Mouse (Mus musculus) liver, postnatal 0 days (tissue): ENCODE measurements at regions not wholly inside any gene's neighbourhood (a gene's known extent, or its start where the extent isn't known, plus 50 kb on each side); places are given as distances from the start of the nearest gene placed in this dataset.

Experiments
- ATAC-seq: fragments of 200-750 bp; cut with Nextera tagmentation; 2 replicates; pipeline ENCODE4 v1.8.0; 2017; ENCODE audit warnings: mild to moderate bottlenecking, moderate library complexity
- DNase-seq: peaks from one replicate; pipeline ENCODE4 v3.0.0-alpha.2; 2016
- H3K27ac ChIP-seq: fragments of 300-500 bp; sonication (generic); 2 replicates; pipeline ENCODE4 v1.5.1; 2014; ENCODE audit warnings: antibody characterized with exemption, moderate library complexity, mild to moderate bottlenecking, low read depth
- H3K27me3 ChIP-seq: fragments of 300-500 bp; sonication (generic); 2 replicates; pipeline ENCODE4 v1.6.1; 2014; ENCODE audit warnings: low read length, control low read depth, mixed read lengths; ENCODE audit not compliant: insufficient read depth
- H3K36me3 ChIP-seq: fragments of 300-500 bp; sonication (generic); replicated peaks from 2 replicates; pipeline ENCODE4 v1.6.1; 2014; ENCODE audit warnings: mild to moderate bottlenecking, control low read depth, low read length, moderate library complexity, mixed read lengths; ENCODE audit not compliant: insufficient read depth
- H3K4me1 ChIP-seq: fragments of 300-500 bp; sonication (generic); 2 replicates; pipeline ENCODE4 v1.6.1; 2014; ENCODE audit warnings: antibody characterized with exemption, mild to moderate bottlenecking, control low read depth; ENCODE audit not compliant: insufficient read depth
- H3K4me2 ChIP-seq: fragments of 300-500 bp; sonication (generic); 2 replicates; pipeline ENCODE4 v1.6.1; 2014; ENCODE audit warnings: low read depth, mild to moderate bottlenecking, low read length, moderate library complexity, mixed read lengths
- H3K4me3 ChIP-seq: fragments of 300-500 bp; sonication (generic); 2 replicates; pipeline ENCODE4 v1.5.1; 2014; ENCODE audit warnings: low read depth, low read length
- H3K9ac ChIP-seq: fragments of 300-500 bp; sonication (generic); replicated peaks from 2 replicates; pipeline ENCODE4 v1.6.1; 2014; ENCODE audit warnings: mild to moderate bottlenecking, moderate library complexity
- H3K9me3 ChIP-seq: fragments of 300-500 bp; sonication (generic); 2 replicates; pipeline ENCODE4 v1.6.1; 2016; ENCODE audit warnings: mild to moderate bottlenecking, control low read depth, low read length, mixed read lengths
- CTCF ChIP-seq: sonication (generic); IDR thresholded peaks from 2 replicates; pipeline ENCODE4 v1.5.1; 2016; ENCODE audit warnings: antibody characterized with exemption, low read depth
- EP300 ChIP-seq: IDR thresholded peaks from 2 replicates; pipeline ENCODE4 v1.6.1; 2016; ENCODE audit warnings: antibody characterized with exemption, low read depth, mild to moderate bottlenecking
- WGBS: fragments of 180-500 bp; shearing (Covaris S2); extraction: QIAGEN DNeasy Blood & Tissue Kit; methylation state at CpG from one replicate; pipeline ENCODE4 v1.1.7; 2014; ENCODE audit not compliant: insufficient replicate concordance; 5-methylcytosine and 5-hydroxymethylcytosine counted together

DNA sequence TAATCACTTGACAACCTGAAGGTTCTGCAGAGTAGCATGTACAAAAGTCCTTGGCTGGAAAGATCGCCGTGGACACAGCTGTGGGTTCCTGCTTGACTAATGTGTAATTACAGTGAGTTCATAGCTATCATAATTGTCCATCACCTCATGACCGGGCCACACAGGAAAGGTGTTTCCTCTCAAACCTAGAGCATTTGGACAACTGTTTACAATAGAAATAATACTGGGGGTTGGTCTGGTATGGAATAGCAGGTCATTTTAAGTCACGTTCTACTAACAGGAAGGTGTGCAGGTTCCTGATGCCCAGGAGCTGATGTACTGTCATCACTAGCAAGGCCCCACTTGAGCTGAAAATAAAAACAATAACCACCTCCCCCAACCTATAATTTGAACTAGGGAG lies 283.1 kb upstream of the Gm26657 start:
- no peaks in the 10 kb centered on the region for H3K27me3 ChIP-seq
- no peak for DNase-seq
- H3K4me3 ChIP-seq, result no peak overlapping the region
- H3K4me1 ChIP-seq, result no peaks in the 10 kb centered on the region
- 65% methylated on average over 4 of the region's 4 CpGs for WGBS
- no peak for ATAC-seq
- TF ChIP-seq CTCF (no peak), EP300 (no peak)
- H3K36me3 ChIP-seq, result no peaks in the 10 kb centered on the region
- H3K27ac ChIP-seq, result no peak overlapping the region
- no peak overlapping the region for H3K4me2 ChIP-seq
- H3K9ac ChIP-seq, result no peak overlapping the region
- no peaks in the 10 kb centered on the region for H3K9me3 ChIP-seq

DNA sequence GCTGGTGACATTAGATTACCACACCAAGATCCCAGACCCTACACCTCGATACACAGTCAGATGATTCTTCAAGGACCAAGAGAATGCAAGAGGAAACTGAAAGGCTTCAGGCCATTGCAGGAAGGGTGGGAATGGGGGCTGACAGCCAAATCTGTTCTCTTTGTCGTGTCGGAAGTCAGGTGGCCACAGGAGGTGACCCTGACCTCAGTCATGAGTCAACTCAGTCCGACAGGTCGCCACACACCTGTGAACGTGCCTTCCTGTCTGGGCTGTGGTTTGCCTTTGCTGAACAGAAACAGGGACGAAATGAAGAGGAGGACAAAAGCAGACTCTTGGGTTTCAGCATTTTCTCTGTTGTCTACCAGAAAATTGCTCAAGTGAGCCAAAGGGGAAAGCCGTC lies 318.3 kb upstream of the Gm26657 start:
- ATAC-seq (no peak), DNase-seq (no peak)
- no peak overlapping the region for H3K4me3 ChIP-seq
- H3K27me3 ChIP-seq, result no peaks in the 10 kb centered on the region
- TF ChIP-seq EP300 (no peak), CTCF (no peak)
- H3K4me2 ChIP-seq, result no peak overlapping the region
- H3K9ac ChIP-seq, result no peak overlapping the region
- 32% methylated on average over 8 of the region's 8 CpGs for WGBS
- no peaks in the 10 kb centered on the region for H3K36me3 ChIP-seq
- no peaks in the 10 kb centered on the region for H3K4me1 ChIP-seq
- H3K27ac ChIP-seq, result no peak overlapping the region
- H3K9me3 ChIP-seq, result no peaks in the 10 kb centered on the region

DNA sequence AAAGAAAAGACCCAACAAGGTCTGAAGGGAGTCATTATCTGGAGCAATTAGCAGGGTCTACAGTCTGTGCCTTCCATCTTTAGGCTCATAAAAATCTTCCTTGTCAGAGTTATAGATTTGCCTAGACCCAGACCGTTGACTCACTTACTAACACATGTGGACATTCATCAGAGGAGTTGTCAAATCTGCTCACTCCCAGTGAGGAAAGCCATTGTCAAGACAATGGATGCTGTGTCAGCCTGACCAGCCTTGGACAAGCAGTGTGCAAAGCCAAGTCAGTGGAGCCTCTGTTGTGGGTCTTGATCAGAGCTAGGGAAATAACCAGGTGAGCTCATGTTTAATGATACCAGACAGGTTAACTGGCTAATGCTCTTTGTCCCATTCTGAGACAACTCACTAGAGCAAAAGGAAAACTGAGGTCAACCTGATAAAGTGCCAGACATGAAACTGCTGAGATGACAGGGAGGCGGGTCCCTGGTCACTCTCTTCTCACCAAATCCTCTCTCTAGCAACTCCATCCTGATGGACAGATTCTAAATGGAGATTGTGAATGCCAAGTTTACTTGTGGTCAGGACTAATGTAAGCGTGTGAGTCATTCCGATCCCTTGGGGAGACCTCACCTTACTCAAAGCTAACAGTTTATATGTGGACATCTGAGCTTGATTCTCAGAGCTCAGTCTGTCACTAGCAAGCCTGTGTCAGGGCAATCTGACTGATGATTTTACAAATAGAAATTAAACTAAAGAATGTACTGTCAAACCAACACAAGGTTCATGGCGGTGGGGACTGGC lies 320.6 kb upstream of the Gm26657 start:
- H3K9me3 ChIP-seq, result no peaks in the 10 kb centered on the region
- H3K36me3 ChIP-seq, result no peaks in the 10 kb centered on the region
- WGBS, result 73% methylated on average over 5 of the region's 5 CpGs
- H3K27ac ChIP-seq, result no peak overlapping the region
- H3K4me3 ChIP-seq, result no peak overlapping the region
- no peak for TF ChIP-seq CTCF
- no peak for TF ChIP-seq EP300
- no peak for DNase-seq
- no peak for ATAC-seq
- no peak overlapping the region for H3K9ac ChIP-seq
- no peak overlapping the region for H3K4me2 ChIP-seq
- no peaks in the 10 kb centered on the region for H3K4me1 ChIP-seq
- no peaks in the 10 kb centered on the region for H3K27me3 ChIP-seq

DNA sequence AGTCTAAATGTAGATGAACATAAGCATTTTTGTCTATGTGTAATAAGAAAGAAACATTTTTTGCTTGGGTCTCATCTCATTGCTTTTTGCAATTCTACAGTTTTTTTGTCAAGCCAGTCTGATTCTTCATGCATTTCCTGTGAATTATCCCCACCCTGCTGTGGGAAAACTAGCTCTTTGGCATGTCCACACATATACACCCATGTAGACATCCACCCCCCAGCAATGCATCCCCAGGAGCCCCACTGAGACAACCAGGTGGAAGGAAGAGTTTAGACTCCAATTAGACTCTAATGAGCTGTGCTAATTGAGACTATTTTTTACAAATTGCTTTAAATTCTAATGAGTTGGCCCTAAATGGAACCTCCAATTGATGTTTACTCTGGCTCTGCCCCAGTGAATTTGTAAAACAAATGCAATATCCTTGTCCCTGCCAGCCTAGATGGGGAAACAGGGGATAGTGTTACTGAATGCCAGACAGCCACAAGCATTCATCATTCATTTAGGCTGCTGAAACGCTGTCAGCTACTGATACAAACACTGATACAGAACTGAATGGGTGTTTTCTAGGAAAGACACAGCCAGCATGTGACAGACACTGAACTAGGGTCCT lies 328.7 kb upstream of the Gm26657 start:
- DNase-seq (no peak), ATAC-seq (no peak)
- WGBS, result 28% methylated on average over 1 of the region's 1 CpGs

DNA sequence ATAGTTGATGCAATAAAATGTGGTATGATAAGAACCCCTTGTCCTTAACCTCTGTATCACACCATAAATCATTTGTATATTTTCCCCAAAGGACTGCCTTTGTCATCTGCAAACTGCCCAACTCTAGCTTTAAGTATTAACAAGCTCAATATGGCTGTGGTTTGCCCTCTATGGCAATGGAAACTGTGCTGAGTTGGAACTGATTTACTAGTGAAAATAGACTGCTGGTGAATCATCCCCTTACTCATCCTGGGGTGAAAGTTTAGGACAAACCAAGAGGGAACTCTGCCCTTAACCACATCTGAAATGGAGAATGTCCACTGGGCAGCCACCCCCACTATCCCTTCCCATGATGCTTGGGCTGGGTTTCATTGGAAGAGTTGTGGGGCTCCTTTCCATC lies 346.1 kb upstream of the Gm26657 start:
- ATAC-seq, result no peak

More for the DNA sequence above, 328.7 kb upstream of the Gm26657 start:
- no peaks in the 10 kb centered on the region for H3K27me3 ChIP-seq
- H3K27ac ChIP-seq, result no peak overlapping the region
- no peak overlapping the region for H3K4me2 ChIP-seq
- H3K4me1 ChIP-seq, result no peaks in the 10 kb centered on the region
- H3K9ac ChIP-seq, result no peak overlapping the region
- H3K9me3 ChIP-seq, result no peaks in the 10 kb centered on the region
- TF ChIP-seq EP300 (no peak), CTCF (no peak)
- H3K4me3 ChIP-seq, result no peak overlapping the region
- no peaks in the 10 kb centered on the region for H3K36me3 ChIP-seq

DNA sequence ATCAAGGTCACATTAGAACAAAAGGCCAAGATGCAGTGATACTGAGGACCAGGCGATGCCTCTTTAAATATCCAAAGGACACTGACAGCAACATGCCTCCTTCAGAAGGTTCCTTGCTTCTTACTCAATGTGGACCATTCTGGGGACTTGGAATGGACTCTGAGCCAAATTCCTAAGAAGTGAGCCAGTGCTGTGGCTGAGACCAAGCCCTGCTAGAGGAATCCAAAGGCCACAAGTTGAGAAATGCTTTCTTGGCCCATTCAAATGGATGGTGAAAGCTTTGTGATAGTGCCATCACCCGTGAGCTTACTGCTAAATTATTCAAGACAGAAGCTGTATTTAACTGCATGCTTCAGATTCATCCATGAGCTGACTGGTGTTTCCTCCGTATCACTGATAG lies 352.8 kb upstream of the Gm26657 start:
- 59% methylated on average over 3 of the region's 3 CpGs for WGBS

More for the DNA sequence above, 346.1 kb upstream of the Gm26657 start:
- no peak overlapping the region for H3K27ac ChIP-seq
- H3K27me3 ChIP-seq, result no peaks in the 10 kb centered on the region
- TF ChIP-seq EP300, result no peak
- TF ChIP-seq CTCF, result no peak
- H3K9me3 ChIP-seq, result no peaks in the 10 kb centered on the region
- DNase-seq, result no peak
- no peaks in the 10 kb centered on the region for H3K36me3 ChIP-seq
- no peak overlapping the region for H3K4me2 ChIP-seq
- no peak overlapping the region for H3K9ac ChIP-seq
- no peaks in the 10 kb centered on the region for H3K4me1 ChIP-seq
- no peak overlapping the region for H3K4me3 ChIP-seq

More for the DNA sequence above, 352.8 kb upstream of the Gm26657 start:
- DNase-seq (no peak), ATAC-seq (no peak)
- H3K27ac ChIP-seq, result no peak overlapping the region
- H3K4me1 ChIP-seq, result no peaks in the 10 kb centered on the region
- no peaks in the 10 kb centered on the region for H3K9me3 ChIP-seq
- H3K9ac ChIP-seq, result no peak overlapping the region
- no peak overlapping the region for H3K4me3 ChIP-seq
- H3K36me3 ChIP-seq, result no peaks in the 10 kb centered on the region
- TF ChIP-seq EP300 (no peak), CTCF (no peak)
- no peak overlapping the region for H3K4me2 ChIP-seq
- no peaks in the 10 kb centered on the region for H3K27me3 ChIP-seq
